Mouse (Mus musculus) urinary bladder, postnatal 25 days (tissue): ENCODE data around the gene Gpr152.

Source experiments
- DNase-seq: peaks from one replicate; pipeline ENCODE4 v3.0.0; 2022; ENCODE audit warnings: low spot score

The Gpr152 gene

DNA sequence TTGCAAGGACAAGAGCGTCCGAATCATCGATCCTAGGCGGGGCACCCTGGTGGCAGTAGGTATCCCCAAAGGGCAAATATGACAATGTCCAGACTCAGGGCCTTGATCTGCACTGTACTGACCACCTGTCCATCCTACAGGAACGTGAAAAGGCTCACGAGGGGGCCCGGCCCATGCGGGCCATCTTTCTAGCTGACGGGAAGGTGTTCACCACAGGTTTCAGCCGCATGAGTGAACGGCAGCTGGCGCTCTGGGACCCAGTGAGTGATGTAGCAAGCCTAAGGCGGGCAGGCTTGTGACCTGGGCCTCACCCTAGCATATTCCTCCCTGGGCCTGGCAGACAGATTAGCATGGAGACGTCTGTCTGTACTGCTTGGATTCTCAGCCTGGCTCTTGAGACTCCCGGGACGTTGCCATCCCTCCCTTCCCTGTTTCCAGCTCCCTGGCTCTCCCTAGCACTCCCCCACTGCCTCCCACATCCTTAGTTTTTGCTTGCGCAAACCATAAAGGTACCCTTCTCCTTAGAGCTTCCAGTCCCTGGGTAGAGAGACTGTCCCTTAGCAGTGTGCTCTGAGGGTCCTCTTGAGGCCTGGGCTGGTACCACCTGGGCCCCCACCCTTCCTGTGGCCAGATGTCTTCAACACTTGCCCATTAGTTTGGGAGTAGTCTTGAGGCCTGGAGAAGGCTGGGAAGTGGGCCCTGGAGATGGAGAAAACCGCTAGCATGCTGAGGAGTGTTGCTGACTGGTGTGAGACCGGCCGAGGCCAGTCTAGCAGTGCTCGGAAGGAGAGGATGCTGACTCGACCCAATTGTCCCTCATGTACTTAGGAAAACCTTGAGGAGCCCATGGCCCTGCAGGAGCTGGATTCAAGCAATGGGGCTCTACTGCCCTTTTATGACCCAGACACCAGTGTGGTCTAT lies 11.2 kb downstream of the Gpr152 start:
- DNase-seq: no peak

DNA sequence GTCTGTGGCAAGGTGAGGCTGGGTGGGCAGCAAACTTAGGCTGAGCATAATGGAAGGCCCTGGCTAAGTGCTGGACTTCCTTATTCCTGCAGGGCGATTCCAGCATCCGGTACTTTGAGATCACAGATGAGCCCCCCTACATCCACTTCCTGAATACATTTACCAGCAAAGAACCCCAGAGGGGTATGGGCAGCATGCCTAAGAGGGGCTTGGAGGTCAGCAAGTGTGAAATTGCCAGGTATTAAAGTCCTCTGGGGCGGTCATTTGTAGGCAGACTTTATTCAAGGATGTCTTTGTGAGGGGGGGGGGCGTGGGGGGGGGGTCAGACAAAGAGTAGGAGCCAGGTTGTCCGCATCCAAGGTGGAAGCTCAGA lies 11.9 kb downstream of the Gpr152 start:
- no peak for DNase-seq

DNA sequence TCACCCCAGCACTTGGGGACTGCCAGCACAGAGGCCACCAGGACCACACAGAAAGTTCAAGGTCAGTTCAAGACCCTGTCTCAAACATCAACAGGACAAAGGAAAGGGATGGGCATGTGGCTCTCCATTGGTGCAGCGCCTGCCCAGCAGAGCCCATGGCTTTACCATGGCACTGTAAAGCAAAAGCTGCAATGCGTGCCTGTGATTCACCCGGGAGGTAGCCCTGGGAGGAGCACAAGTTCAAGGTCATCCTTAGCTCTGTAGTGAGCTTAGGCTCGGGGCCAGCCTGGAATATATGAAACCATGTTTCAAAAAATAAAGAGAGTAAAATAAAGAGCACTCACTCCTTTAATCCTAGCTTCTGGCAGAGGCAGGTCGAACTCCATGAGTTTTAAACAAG lies 12.3 kb downstream of the Gpr152 start:
- DNase-seq: no peak

DNA sequence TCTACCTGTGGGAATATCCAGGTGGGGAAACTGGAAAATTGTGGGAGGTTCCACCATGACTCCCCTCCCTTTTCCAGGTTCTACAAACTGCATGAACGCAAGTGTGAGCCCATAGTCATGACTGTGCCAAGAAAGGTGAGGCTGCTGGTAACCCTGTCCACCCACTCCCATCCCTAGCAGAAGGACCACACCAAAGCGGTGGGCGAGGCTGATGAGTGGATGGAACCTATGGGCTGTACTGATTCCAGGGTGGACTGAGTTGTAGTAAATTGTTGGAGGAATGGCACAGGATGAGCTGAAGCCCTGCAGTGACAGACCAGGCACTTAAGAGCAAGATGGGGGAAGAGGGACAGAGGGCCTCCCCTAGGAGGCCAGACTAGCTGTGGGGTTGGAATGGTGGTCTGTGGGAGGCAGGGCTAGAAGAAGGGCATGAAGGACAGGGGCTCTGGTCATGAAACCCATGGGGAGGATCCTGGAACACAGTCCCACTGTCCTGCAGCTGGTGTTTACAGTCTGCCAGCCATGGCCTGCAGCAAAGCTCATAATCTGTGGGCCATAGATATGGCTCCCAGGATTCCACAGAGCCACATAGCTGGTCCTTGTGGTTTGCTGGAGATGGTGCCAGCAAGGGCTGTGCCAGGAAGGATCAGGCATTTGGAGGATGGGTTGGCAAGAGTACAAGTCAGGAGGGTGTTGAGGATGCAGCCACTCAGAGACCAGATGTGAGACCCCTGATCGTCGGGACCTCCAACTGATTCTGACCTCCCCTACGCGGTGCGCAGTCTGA lies 13.1 kb downstream of the Gpr152 start:
- no peak for DNase-seq

DNA sequence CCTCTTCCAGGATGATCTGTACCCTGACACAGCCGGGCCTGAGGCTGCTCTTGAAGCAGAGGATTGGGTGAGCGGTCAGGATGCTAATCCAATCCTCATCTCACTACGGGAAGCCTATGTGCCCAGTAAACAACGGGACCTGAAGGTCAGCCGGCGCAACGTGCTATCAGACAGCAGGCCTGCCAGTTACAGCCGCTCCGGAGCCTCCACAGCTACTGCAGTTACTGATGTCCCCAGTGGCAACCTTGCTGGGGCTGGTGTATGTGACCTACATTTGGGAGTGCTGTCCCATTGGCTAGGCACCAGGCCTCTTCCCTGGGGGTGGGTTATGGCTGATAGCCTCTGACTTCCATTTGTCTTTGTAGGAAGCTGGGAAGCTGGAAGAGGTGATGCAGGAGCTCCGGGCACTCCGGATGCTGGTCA lies 13.7 kb downstream of the Gpr152 start, which contains the start of gene Ptprcap:
Ptprcap (plus strand) TSS at position 373 of the 423 bp plus-strand sequence.
- DNase-seq: no peak

DNA sequence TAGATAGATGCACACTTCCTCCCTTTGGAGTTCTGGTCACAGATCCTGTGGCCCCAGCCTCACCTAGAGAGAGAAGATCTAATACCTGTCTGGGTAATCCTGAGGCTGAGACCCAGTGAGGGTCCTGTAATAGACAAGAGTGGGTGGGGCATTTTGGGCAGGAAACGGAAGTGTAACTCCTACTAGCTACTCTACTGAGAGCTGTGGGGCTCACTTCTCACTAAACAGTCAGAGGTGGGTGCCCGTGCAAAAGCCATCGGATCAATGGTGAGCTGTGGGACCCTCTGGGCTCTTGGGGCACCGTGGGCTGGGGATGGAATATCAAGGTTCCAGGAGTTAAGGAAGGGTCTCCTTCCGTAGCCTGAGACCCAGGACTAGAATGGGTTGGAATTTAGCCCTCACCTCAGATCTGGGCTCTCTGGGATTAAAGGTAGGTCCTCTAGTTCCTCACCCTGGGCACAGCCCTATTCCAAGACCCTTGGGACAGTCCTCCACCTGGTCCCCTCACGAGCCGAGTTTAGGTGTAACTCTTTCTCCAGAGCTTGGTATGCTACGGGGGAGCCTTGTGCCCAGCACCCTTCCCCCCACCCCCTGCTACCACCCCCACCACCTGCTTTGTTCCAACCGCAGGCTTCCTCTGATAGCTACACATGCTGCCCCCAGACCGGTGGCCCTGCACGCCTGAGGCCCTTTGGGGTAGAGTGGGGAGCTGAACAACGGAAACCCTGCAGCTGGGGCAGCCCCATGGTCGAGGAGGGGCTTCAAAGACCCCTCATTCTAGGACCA lies 15.0 kb downstream of the Gpr152 start:
- DNase-seq: no peak

DNA sequence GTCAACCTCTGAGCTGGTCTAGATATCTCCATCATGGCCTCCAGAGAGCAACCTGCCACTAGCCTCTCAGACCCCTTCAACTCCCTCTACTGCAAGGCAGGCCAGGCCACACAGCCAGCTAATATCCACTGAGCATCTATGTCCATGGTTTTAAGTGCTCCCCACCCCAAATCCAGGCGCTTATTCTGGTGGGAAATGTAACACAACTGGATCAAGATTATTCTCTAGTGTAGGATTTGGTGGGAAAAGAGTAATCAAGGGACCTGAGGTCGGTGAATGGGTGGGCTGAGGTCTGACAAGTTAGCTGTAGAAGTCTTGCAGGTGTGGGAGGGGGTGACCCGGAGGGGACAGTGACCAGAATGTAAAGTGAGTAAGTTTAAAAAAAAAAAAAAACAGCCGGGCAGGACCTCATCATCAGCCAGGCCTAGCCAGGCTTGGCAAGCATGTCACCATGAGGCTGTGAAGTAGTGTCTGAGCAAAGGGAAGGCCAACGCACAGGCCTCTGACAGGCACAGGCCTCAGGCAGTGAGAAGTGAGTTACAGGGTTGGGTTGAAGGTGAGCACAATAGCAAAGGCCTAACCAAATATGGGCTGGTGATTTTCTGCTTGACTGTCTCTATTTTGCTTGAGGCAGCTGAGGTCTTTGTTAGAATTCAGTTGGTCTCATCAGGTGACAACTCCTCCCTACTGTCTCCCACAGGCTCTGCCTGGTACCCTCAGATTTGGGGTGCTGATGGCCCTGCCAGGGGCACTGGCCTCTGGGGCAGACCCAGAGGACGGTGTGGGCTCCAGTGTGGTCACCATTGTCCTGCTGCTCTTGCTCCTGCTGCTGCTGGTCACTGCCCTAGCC lies 15.9 kb downstream of the Gpr152 start:
- DNase-seq: no peak

DNA sequence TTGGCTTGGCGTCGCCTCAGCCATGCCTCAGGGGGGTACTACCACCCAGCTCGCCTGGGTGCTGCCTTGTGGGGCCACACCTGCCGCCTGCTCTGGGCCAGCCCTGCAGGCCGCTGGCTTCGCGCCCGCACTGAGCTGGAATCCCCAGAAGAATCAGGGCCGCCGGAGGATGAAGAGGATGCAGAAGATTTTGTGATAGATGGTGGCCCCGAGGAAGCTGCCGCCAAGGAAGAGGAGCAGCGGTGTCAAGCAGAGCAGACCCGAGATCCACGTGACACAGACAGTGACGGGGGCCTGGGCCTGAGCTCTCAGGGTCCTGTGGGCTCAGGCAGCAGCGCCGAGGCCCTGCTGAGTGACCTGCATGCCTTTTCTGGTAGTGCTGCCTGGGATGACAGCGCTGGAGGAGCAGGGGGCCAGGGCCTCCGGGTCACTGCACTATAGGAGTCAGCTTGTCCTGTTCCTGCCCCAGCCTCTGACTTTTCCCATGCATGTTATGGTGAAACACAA lies 16.5 kb downstream of the Gpr152 start:
- DNase-seq: no peak

DNA sequence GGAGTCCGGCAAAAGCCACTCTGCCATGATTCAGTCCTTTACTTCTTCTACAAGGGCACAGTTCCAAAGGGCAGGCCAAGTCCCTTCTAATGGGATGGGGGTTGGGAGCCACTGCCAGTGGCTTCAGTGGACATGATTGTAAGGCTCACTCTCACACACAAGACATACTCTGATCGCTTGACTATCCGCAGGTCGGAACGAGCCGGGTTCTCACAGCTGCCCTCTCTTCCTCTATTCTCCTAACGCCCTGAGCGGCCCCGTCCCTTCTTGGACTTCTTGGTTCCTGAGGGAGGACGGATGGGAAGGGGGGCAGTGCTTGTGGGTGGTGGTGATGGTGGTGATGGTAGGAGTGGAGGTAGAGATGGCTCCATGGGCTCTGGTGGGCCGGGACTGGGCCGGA lies 17.2 kb downstream of the Gpr152 start:
- DNase-seq: no peak

DNA sequence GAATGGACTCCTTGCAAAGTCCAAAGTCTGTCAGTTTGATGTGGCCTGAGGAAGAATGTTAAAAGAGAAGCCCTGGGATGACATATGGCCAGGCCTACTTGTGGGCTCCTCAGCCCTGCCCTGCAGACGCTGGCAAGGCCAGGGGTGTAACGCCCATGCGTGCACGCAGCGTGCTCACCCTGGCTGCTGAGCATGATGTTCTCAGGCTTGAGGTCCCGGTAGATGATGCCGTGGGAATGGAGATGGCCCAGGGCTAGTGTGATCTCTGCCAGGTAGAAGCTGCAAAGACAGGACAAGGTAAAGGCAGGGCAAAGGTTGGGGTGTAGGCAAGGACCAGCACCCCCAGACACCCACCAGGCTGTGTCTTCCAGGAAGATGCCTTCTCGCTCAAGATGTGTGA lies 19.5 kb downstream of the Gpr152 start:
- DNase-seq: no peak

DNA sequence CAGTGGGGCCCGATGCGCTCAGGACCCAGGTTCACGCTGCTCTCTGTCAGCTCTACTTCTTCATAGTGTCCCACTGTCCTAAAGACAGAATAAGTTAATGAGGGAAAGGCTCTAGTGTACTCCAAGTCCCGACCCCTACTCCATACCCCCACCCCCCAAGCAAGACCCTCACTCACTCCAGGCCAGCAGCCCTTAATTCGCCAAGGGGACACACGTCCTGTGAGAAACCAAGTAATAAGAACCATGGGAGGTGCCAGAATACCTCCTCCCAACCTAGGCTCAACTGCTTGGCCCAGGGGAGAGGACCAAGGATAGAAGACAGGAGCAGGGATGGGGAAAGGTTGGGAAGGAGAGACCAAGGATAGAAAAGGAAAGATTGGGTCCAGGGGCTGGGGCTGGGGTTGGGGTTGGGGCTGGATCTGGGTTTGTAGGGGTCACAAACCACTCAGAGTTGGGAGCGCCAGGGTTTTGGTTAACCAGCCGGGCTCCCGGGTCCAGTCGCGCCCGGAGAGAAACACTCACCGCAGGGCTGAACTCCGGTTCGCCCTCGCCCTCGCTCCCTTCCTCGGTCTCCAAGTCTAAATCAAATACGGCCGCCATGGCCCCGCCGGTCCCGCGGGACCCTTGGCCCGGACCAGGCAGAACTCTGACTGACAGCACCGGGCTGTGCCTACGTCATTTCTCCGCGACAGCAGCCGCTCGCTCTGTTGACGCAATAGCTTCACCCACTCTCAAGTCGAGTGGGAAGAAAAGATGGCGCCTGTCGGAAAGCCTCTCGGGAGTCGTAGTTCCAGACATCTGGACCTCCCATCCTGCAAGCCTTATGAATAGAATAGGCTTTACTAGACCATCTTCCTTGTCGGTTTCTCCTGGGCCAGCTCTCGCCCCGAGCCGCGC lies 23.3 kb downstream of the Gpr152 start, which contains the start of gene Rps6kb2:
Rps6kb2 (minus strand) TSS at position 709 of the 897 bp plus-strand sequence.
- DNase-seq: peak; percentile 95

DNA sequence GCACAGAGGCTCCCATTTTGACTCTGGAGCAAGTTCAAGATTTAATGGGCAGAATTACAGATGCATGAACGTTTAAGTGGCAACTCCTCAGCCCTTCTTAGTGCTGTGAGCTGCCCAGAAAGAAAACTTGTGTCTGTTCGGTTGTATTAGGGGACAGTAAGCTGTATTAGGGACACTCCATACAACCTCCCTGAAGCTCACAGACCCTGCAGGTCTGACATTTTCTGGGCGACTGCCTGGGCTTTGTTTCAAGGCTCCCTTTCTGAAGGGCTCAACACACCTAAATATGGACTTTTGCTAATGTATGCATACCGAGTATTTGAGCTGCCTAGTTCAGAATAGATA lies 23.9 kb downstream of the Gpr152 start:
- no peak for DNase-seq

DNA sequence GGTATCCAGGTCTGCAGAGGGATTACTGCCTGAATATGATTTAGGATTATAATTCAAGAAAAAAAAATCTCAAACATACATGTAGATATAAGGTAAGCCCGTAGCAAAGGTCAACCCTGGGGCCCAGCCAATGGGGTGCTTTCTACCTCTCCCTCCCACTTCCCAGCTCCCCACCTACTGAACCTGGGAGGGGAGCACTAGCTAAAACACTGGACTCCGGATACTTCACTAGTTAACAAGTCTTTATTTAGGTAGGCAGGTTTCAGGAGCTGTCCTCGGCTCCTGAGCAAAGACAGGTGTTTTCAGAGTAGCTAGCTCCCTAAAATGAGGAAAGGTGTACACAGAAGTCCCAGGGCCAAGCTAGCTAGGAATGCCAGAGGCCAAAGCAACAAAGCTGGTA lies 24.5 kb downstream of the Gpr152 start:
- no peak for DNase-seq

DNA sequence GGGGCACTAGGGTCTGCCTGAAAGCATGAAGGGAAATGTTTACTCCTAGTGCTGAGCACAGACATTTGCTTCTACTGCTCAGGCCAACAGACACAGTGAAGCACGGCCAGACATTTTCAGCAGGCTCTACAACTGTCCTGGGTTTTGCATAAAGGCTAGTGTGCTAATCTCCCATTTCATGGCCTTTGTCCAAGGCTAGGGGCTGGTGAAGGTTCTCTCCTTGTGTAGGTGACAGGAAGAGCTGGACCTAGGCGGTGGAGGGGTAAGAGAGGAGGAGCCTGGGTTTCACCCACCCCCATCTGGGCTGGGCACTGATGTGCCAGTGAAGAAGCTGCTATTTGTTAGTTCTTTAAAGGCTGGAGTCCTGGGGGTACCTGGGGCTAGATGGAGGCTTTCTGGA lies 25.1 kb downstream of the Gpr152 start:
- no peak for DNase-seq

DNA sequence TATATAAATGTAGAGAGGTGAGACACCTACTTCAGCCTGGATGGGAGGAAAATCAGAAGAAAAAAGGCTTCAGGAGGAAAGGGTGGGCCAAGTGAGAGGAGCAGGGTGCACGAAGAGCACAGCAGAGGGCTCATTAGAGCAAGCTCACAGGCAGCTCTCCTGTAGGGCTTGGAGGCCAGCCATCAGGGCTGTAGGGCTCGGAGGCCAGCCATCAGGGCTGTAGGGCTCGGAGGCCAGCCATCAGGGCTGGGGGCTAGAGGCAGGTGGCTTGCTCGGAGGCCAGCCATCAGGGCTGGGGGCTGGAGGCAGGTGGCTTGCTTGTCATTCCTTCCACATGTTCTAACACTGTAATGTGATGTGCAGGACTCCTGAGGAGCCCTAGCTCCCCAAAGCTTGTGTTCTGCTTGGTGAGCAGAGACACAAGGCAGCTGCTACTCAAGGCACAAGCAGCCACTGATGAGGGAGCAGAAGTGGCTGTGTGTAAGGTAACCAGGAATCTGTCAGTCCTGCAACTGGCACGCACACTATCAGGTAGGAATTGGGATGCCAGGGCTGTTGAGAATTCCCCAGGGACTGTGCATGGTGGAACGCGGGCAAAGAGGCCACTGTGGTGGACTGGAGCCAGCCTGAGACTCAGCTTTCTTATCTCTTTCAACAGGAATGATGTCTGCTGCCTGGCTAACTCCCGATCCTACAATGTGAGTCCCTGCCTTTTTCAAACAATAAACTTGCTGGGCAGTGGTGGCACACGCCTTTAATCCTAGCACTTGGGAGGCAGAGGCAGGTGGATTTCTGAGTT lies 27.3 kb downstream of the Gpr152 start:
- no peak for DNase-seq

DNA sequence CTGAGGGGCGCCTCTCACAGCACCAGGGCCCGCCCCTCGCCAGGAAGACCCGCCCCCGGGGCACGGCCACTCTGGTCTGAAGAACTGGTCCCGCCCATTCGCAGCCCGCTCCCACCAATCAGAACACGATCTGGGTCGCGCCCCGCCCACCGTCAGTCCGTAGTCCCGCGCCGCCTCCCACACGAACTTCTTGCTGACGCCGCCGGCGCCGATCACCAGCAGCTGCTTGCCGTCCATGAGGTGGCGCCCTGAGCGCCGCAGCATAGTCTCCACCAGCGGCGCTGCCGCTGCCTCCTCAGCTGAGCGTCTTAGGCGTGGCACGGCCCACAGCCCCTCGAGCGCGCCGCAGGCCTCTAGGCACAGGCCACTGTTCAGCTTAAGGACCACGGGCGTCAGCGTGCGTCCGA lies 29.8 kb downstream of the Gpr152 start:
- peak; percentile 98 for DNase-seq

DNA sequence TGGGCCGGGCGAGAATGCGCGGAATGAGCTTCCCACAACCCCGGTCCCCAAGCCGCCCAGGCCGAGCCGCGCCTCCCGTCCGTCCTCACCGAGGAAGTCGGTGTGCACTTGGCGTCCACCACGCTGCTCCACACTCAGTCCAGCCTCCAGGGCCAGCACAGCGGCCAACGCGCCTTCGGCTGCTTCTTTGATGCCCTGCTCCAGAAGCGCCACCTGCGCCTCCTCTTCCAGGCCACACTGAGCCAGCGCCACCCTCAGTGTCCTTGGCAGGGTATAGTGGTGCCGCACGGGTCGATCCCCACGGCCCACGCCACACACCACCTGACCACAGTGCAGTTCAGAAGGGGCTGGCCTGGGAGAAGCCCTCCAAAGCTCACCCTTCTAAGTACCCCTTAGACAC lies 30.2 kb downstream of the Gpr152 start:
- DNase-seq: no peak

DNA sequence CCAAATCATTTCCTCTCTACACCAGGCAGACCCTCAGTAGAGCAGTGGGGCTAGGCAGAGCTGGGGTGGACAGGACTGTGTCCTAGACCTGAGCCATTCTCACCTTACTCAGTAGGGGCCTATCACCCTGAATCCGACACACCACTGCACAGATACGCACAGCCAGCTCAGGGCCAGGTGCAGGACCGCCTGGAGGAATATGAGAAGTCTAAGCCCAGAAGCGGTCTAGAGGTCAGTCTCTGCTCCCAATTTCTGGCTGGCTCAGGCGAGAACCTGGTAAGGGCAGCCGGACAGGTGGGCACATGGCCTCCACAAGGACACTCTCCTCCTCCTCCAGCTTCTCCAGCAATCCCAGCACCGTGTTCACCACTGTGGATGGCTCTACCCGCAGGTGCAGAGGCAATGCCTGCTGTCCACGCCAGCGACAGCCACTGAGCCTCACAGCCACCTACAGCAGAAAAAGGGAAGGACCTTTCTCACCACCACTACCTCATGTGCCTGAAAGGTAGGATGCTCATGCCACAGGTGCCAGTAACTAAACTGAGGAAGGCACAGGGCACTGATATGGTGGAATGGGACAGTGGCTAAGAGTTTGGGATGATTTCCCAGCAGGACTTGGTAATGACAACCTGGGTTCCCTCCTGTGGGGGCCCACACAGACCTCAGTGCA lies 31.3 kb downstream of the Gpr152 start:
- DNase-seq: no peak
